ENCODE assay signal across 9 mouse cellular contexts in the genomic region with DNA sequence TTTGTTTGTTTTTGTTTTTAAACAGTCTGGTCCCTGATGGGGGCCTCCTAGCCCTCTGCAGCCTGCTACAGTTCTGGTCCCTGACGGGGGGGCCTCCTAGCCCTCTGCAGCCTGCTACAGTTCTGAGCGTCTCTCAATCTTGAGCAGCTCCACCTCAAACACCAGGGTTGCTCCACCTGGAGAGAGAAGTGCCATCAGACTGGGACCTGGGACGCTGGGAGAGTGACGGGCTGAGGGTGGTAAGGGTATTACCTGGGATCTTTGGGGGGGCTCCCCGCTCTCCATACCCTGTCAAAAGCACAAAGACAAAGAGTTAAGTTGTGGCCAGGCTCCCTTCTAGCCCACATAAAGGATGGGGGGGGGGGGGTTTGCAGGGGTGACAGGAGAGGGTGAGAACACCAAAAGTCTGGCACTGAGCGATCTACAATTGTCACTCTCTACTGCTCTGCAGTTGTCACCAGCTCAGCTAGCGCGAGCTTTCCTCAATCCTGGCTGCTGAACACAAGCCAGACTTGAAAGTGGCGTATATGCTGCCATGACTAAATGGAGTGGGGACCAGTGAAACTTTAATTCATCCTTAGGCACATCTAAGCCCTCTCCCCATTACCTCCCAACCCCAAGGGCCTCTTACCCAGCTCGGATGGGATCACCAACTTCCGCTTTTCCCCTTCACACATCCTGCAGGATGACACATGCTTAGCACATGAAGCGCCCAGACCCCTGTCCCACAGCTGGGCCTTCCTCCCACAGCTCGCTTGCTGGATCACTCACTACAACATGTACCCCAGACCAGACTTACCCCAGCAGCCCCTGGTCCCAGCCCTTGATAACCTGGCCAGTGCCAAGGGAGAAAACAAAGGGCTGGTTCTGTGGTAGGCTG. TPM values are rescaled to one million over a fixed set of nuclear protein-coding genes. Genes with fewer than 3 reads are reported as not detected.
DNase-seq lines count a peak whose midpoint lies in the region; ATAC-seq lines count a peak whose summit lies in the region.
"Had no signal": no experiment of that assay in that cellular context is flagged by ENCODE, and none has a peak within 500 bp of the region (broad histone marks: within the 10 kb centered on the region; RNA-seq: fewer than 3 reads in every experiment).

No protein-coding gene starts in this region.

- H3K27me3 ChIP-seq in erythroblast, embryonic 14.5 days (ENCODE audit: control insufficient read depth): no peaks in the 10 kb centered on the region
- no peaks in the 10 kb centered on the region for H3K27me3 ChIP-seq in forebrain, embryonic 16.5 days (replicated peaks; ENCODE audit: control insufficient read depth, insufficient read depth, low read length)
- no peaks in the 10 kb centered on the region for H3K27me3 ChIP-seq in liver, embryonic 15.5 days

- 70% methylated on average over 13 of the region's 13 CpGs for WGBS in forebrain, embryonic 16.5 days
- WGBS in liver, embryonic 15.5 days (ENCODE audit: insufficient replicate concordance): 74% methylated on average over 13 of the region's 13 CpGs

- no peaks in the 10 kb centered on the region for H3K9me3 ChIP-seq in erythroblast, embryonic 14.5 days (ENCODE audit: control insufficient read depth, low read length)
- H3K9me3 ChIP-seq in forebrain, embryonic 16.5 days (ENCODE audit: control insufficient read depth, low read length): no peaks in the 10 kb centered on the region
- H3K9me3 ChIP-seq in liver, embryonic 15.5 days (replicated peaks): no peaks in the 10 kb centered on the region

- peak; percentile 21 for DNase-seq in 3T3-L1 (ENCODE audit: low read depth, low spot score)
- no peak for DNase-seq in layer of hippocampus, adult 8-10 months (ENCODE audit: low spot score in 2 of 2)
- no peak for DNase-seq in left cerebral cortex, adult 8-10 months (ENCODE audit: low spot score in 2 of 2)
- DNase-seq in right cerebral cortex, adult 18-20 months: no peak
- DNase-seq: right cerebral cortex, postnatal 4 days had no signal

- peak overlapping the region; percentile 75; the same call in 1 of the 2 replicates for H3K4me2 ChIP-seq in forebrain, embryonic 16.5 days (ENCODE audit: low read length)
- peak overlapping the region; percentile 98 for H3K4me2 ChIP-seq in liver, embryonic 15.5 days

- peak overlapping the region; percentile 89 for H3K4me3 ChIP-seq in erythroblast, embryonic 14.5 days (replicated peaks)
- H3K4me3 ChIP-seq in forebrain, embryonic 16.5 days (replicated peaks; ENCODE audit: low read length): no peak overlapping the region
- peak overlapping the region; percentile 77 for H3K4me3 ChIP-seq in liver, embryonic 15.5 days (replicated peaks)

- peaks cover 33% of the 10 kb centered on the region for H3K36me3 ChIP-seq in erythroblast, embryonic 14.5 days (ENCODE audit: control insufficient read depth)
- H3K36me3 ChIP-seq in forebrain, embryonic 16.5 days (ENCODE audit: control insufficient read depth, insufficient read depth): peaks cover 6% of the 10 kb centered on the region
- H3K36me3 ChIP-seq in liver, embryonic 15.5 days (replicated peaks): peaks cover 29% of the 10 kb centered on the region

- peak overlapping the region; percentile 34; the same call in 1 of the 2 replicates for H3K27ac ChIP-seq in forebrain, embryonic 16.5 days (ENCODE audit: low read length)
- H3K27ac ChIP-seq in liver, embryonic 15.5 days (replicated peaks): peak overlapping the region; percentile 91

- H3K9ac ChIP-seq in forebrain, embryonic 16.5 days (replicated peaks; ENCODE audit: low read depth, low read length): peak overlapping the region; percentile 30; the same call in 1 of the 2 replicates
- peak overlapping the region; percentile 20; the same call in 1 of the 2 replicates for H3K9ac ChIP-seq in liver, embryonic 15.5 days

- ATAC-seq in erythroblast, adult 5-6 weeks (replicated peaks; ENCODE audit: low FRiP score, poor library complexity, severe bottlenecking): no peak
- ATAC-seq in forebrain, embryonic 16.5 days: no peak
- ATAC-seq in liver, embryonic 15.5 days (ENCODE audit: insufficient read depth): no peak

- H3K4me1 ChIP-seq in erythroblast, embryonic 14.5 days (ENCODE audit: control insufficient read depth): peaks cover 77% of the 10 kb centered on the region
- H3K4me1 ChIP-seq in forebrain, embryonic 16.5 days (replicated peaks; ENCODE audit: control insufficient read depth, insufficient read depth, low read length): peaks cover 43% of the 10 kb centered on the region
- H3K4me1 ChIP-seq in liver, embryonic 15.5 days (replicated peaks): peaks cover 77% of the 10 kb centered on the region

RNA-seq across cellular contexts. Expression of gene Plcb3, which starts 1.7 kb away (rescaled TPM):
- polyA plus RNA-seq in erythroblast, embryonic 14.5 days (2012): 0.12 and 0.22 TPM in 2 replicates
- total RNA-seq in erythroblast, adult 5-6 weeks (2015; ENCODE audit: low replicate concordance): 0.19 and 0.42 TPM in 2 replicates
- total RNA-seq in erythroblast, adult 5-6 weeks (2017; ENCODE audit: low replicate concordance): 2.5 and 6.8 TPM in 2 replicates
- polyA plus RNA-seq in forebrain, embryonic 16.5 days (2015; fragmentation: Nextera tagmentation; extraction: Ambion mirVana): 11.5 and 12.3 TPM in 2 replicates
- 5.9 and 6.8 TPM in 2 replicates for polyA plus RNA-seq in liver, embryonic 15.5 days (2015; fragmentation: Nextera tagmentation; extraction: Ambion mirVana)
- 10 to 100 TPM; 13.4 to 19.9 (median 18.0) TPM for total RNA-seq in layer of hippocampus, adult 8-10 months (2022)
- 10 to 100 TPM; 13.8 to 18.2 (median 14.5) TPM for total RNA-seq in left cerebral cortex, adult 8-10 months (2022)

RNA-seq across cellular contexts. Expression of gene Fkbp2, which starts 2.3 kb away (rescaled TPM):
- 24.5 and 29.1 TPM in 2 replicates for polyA plus RNA-seq in erythroblast, embryonic 14.5 days (2012)
- total RNA-seq in erythroblast, adult 5-6 weeks (2015; ENCODE audit: low replicate concordance): 34.0 and 34.9 TPM in 2 replicates
- 31.0 and 34.8 TPM in 2 replicates for total RNA-seq in erythroblast, adult 5-6 weeks (2017; ENCODE audit: low replicate concordance)
- polyA plus RNA-seq in forebrain, embryonic 16.5 days (2015; fragmentation: Nextera tagmentation; extraction: Ambion mirVana): 73.8 and 101 TPM in 2 replicates
- 88.3 and 101 TPM in 2 replicates for polyA plus RNA-seq in liver, embryonic 15.5 days (2015; fragmentation: Nextera tagmentation; extraction: Ambion mirVana)
- total RNA-seq in layer of hippocampus, adult 8-10 months (2022): 100 to 1,000 TPM in 1 of 4 experiments, 10 to 100 TPM in 3; 63.5 to 104 (median 83.1) TPM
- total RNA-seq in left cerebral cortex, adult 8-10 months (2022): 100 to 1,000 TPM in 2 of 4 experiments, 10 to 100 TPM in 2; 79.1 to 129 (median 98.4) TPM

RNA-seq across cellular contexts. Expression of gene Ppp1r14b, which starts 3.2 kb away (rescaled TPM):
- polyA plus RNA-seq in erythroblast, embryonic 14.5 days (2012): 15.6 and 17.4 TPM in 2 replicates
- 30.9 and 57.8 TPM in 2 replicates for total RNA-seq in erythroblast, adult 5-6 weeks (2015; ENCODE audit: low replicate concordance)
- total RNA-seq in erythroblast, adult 5-6 weeks (2017; ENCODE audit: low replicate concordance): 17.8 and 41.6 TPM in 2 replicates
- 132 and 140 TPM in 2 replicates for polyA plus RNA-seq in forebrain, embryonic 16.5 days (2015; fragmentation: Nextera tagmentation; extraction: Ambion mirVana)
- polyA plus RNA-seq in liver, embryonic 15.5 days (2015; fragmentation: Nextera tagmentation; extraction: Ambion mirVana): 51.4 and 55.8 TPM in 2 replicates
- total RNA-seq in layer of hippocampus, adult 8-10 months (2022): 10 to 100 TPM; 55.4 to 81.1 (median 63.5) TPM
- 10 to 100 TPM; 56.6 to 72.1 (median 59.0) TPM for total RNA-seq in left cerebral cortex, adult 8-10 months (2022)

RNA-seq across cellular contexts. Expression of gene Vegfb, which starts 9.5 kb away (rescaled TPM):
- 2.3 and 2.7 TPM in 2 replicates for polyA plus RNA-seq in erythroblast, embryonic 14.5 days (2012)
- 11.7 TPM in 2 replicates for total RNA-seq in erythroblast, adult 5-6 weeks (2015; ENCODE audit: low replicate concordance)
- 0.98 and 1.1 TPM in 2 replicates for total RNA-seq in erythroblast, adult 5-6 weeks (2017; ENCODE audit: low replicate concordance)
- 42.5 and 44.6 TPM in 2 replicates for polyA plus RNA-seq in forebrain, embryonic 16.5 days (2015; fragmentation: Nextera tagmentation; extraction: Ambion mirVana)
- 15.5 and 15.6 TPM in 2 replicates for polyA plus RNA-seq in liver, embryonic 15.5 days (2015; fragmentation: Nextera tagmentation; extraction: Ambion mirVana)
- total RNA-seq in layer of hippocampus, adult 8-10 months (2022): 10 to 100 TPM; 80.4 to 93.8 (median 90.1) TPM
- total RNA-seq in left cerebral cortex, adult 8-10 months (2022): 100 to 1,000 TPM in 3 of 4 experiments, 10 to 100 TPM in 1; 98.9 to 107 (median 104) TPM

RNA-seq across cellular contexts. Expression of gene Dnajc4, which starts 14.4 kb away (rescaled TPM):
- 3.8 and 5.5 TPM in 2 replicates for polyA plus RNA-seq in erythroblast, embryonic 14.5 days (2012)
- 4.4 and 6.5 TPM in 2 replicates for total RNA-seq in erythroblast, adult 5-6 weeks (2015; ENCODE audit: low replicate concordance)
- 2.1 and 10.9 TPM in 2 replicates for total RNA-seq in erythroblast, adult 5-6 weeks (2017; ENCODE audit: low replicate concordance)
- 18.3 and 23.3 TPM in 2 replicates for polyA plus RNA-seq in forebrain, embryonic 16.5 days (2015; fragmentation: Nextera tagmentation; extraction: Ambion mirVana)
- 10.2 and 10.9 TPM in 2 replicates for polyA plus RNA-seq in liver, embryonic 15.5 days (2015; fragmentation: Nextera tagmentation; extraction: Ambion mirVana)
- total RNA-seq in layer of hippocampus, adult 8-10 months (2022): 10 to 100 TPM; 26.1 to 29.9 (median 29.5) TPM
- total RNA-seq in left cerebral cortex, adult 8-10 months (2022): 10 to 100 TPM; 27.0 to 32.6 (median 29.7) TPM
